Mouse (Mus musculus) hindbrain, postnatal 0 days (tissue): ENCODE measurements at regions not wholly inside any gene's neighbourhood (a gene's known extent, or its start where the extent isn't known, plus 50 kb on each side); places are given as distances from the start of the nearest gene placed in this dataset.

Experiments used
- ATAC-seq: fragments of 200-750 bp; cut with Nextera tagmentation; 2 replicates; pipeline ENCODE4 v1.8.0; 2017; ENCODE audit warnings: mild to moderate bottlenecking, moderate TSS enrichment, moderate library complexity
- DNase-seq: peaks from one replicate; pipeline ENCODE4 v3.0.0-alpha.2; 2015; ENCODE audit warnings: low spot score
- H3K27ac ChIP-seq: fragments of 300-500 bp; sonication (generic); 2 replicates; pipeline ENCODE4 v1.5.1; 2014; ENCODE audit warnings: mild to moderate bottlenecking
- H3K27me3 ChIP-seq: fragments of 300-500 bp; sonication (generic); 2 replicates; pipeline ENCODE4 v1.6.1; 2014; ENCODE audit warnings: low read length, mixed read lengths; ENCODE audit not compliant: insufficient read depth
- H3K36me3 ChIP-seq: fragments of 300-500 bp; sonication (generic); 2 replicates; pipeline ENCODE4 v1.6.1; 2014; ENCODE audit warnings: low read length, mixed read lengths; ENCODE audit not compliant: insufficient read depth
- H3K4me1 ChIP-seq: fragments of 300-500 bp; sonication (generic); 2 replicates; pipeline ENCODE4 v1.6.1; 2014; ENCODE audit warnings: antibody characterized with exemption, low read length, mixed read lengths; ENCODE audit not compliant: insufficient read depth
- H3K4me2 ChIP-seq: fragments of 300-500 bp; sonication (generic); 2 replicates; pipeline ENCODE4 v1.6.1; 2014; ENCODE audit warnings: low read depth, mild to moderate bottlenecking, low read length, moderate library complexity, mixed read lengths
- H3K4me3 ChIP-seq: fragments of 300-500 bp; sonication (generic); 2 replicates; pipeline ENCODE4 v1.5.1; 2014; ENCODE audit warnings: low read length
- H3K9ac ChIP-seq: fragments of 300-500 bp; sonication (generic); replicated peaks from 2 replicates; pipeline ENCODE4 v1.6.1; 2014; ENCODE audit warnings: mild to moderate bottlenecking, low read length, moderate library complexity, mixed read lengths
- H3K9me3 ChIP-seq: fragments of 300-500 bp; sonication (generic); 2 replicates; pipeline ENCODE4 v1.6.1; 2016; ENCODE audit warnings: low read length, mixed read lengths
- CTCF ChIP-seq: IDR thresholded peaks from 2 replicates; pipeline ENCODE4 v1.5.1; 2016; ENCODE audit warnings: antibody characterized with exemption, control low read depth, low read depth
- WGBS: fragments of 180-500 bp; shearing (Covaris S2); extraction: QIAGEN DNeasy Blood & Tissue Kit; methylation state at CpG from one replicate; pipeline ENCODE4 v1.1.7; 2014; 5-methylcytosine and 5-hydroxymethylcytosine counted together

DNA sequence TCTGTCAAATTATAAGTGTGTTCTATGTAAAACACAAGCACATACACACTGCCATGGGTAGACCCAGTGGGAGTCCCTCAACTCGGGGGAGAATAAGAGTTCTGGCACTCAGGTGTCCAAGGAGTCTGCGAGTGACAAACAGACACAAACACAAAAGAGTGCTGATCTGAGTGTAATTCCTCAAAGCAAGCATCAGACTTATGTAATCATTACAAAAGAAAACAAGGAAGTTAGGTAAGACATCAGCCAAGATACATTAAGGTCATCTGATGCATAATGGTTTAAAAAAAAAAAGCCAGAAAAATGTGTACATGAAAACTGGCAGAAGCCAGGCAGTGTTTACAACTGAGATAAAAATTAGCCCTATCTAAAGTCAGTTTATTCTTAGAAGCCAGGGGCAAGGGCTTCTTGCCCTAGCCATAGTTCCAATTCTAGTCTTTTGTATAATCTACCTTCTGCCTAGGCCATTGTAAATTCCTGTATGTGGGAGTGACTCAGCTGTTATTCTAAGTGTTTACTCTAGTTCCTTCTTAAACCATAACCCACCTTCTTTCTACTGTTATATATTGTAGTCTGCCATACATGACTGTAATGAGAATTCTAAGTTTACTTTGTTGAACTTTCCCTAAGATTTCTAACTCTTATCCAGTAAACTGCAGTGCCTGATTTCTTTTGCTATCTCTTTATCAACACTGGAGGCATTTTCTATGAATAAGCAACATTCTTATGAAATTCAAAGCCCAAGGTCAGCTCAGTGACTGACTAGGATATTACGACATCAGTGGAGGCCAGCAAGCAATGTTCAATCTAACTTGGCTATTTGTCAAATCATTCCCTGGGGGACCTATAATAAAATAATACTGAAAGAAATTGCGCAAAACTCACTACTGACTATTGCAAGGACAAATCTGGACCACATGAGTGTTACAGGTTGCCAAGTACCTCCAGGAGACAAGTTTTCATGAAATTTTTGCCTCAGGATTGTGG, 178.1 kb upstream of the Brinp3 start:
- Histone ChIP-seq H3K4me1 (no peaks in the 10 kb centered on the region), H3K36me3 (no peaks in the 10 kb centered on the region), H3K9me3 (no peaks in the 10 kb centered on the region)

DNA sequence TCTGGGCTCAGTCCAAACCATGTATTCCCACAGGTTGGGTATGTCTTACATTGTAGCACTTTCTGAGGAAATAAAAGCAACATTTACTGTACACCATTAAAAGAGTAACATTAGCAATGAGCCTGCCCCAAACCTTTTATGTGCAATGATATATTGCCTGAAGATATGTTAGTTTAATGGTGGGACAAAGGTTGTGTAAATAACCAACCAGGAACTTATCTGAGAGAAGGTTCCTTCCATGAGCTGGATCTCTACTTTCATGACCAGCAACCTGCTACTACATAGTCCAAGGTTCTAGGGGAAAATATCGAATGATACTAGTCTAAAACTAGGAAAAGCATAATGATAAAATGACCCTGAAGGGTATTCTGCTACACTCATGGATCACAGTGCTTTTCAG, 172.5 kb upstream of the Brinp3 start:
- H3K4me1 ChIP-seq, result no peaks in the 10 kb centered on the region
- H3K27ac ChIP-seq, result no peak overlapping the region
- ATAC-seq (no peak), DNase-seq (no peak)
- no peak overlapping the region for H3K4me2 ChIP-seq
- no peak overlapping the region for H3K4me3 ChIP-seq
- WGBS, result 75% methylated on average over 1 of the region's 1 CpGs
- no peaks in the 10 kb centered on the region for H3K27me3 ChIP-seq
- H3K9me3 ChIP-seq, result no peaks in the 10 kb centered on the region
- H3K36me3 ChIP-seq, result no peaks in the 10 kb centered on the region
- TF ChIP-seq CTCF, result no peak
- H3K9ac ChIP-seq, result no peak overlapping the region

More for the DNA sequence above, 178.1 kb upstream of the Brinp3 start:
- WGBS, result 81% methylated on average over 4 of the region's 4 CpGs
- no peaks in the 10 kb centered on the region for H3K27me3 ChIP-seq
- no peak overlapping the region for H3K4me2 ChIP-seq
- no peak for TF ChIP-seq CTCF
- no peak for DNase-seq
- H3K9ac ChIP-seq, result no peak overlapping the region
- no peak overlapping the region for H3K4me3 ChIP-seq
- ATAC-seq, result no peak
- no peak overlapping the region for H3K27ac ChIP-seq

DNA sequence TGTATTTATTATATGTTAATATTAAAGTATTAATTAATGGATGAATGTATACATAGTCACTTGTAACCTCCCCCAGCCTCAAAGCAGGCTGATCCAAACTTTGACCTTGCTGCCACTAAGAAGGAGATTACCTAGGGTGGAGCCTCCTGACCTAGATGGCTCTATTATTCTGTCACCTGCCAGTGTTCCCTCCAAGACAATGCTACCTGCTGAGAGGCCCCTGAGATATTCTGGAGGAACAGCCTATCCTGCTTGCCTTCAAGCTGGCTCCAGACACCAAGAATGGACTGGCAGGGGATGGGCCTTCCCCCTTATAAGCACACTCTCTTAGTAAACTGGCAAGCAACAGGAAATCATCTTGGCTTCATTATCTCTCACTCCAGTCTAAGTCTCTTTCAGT, 171.7 kb upstream of the Brinp3 start:
- H3K27me3 ChIP-seq, result no peaks in the 10 kb centered on the region
- H3K9ac ChIP-seq, result no peak overlapping the region
- H3K27ac ChIP-seq, result no peak overlapping the region
- H3K9me3 ChIP-seq, result no peaks in the 10 kb centered on the region
- TF ChIP-seq CTCF, result no peak
- H3K4me3 ChIP-seq, result no peak overlapping the region
- no peaks in the 10 kb centered on the region for H3K4me1 ChIP-seq
- H3K36me3 ChIP-seq, result no peaks in the 10 kb centered on the region
- no peak overlapping the region for H3K4me2 ChIP-seq
- DNase-seq, result no peak
- ATAC-seq, result no peak

GRCm38 (mm10) chr1:146337049-146337448, 157.5 kb upstream of the Brinp3 start:
- Histone ChIP-seq H3K4me3 (no peak overlapping the region), H3K4me1 (no peaks in the 10 kb centered on the region), H3K4me2 (no peak overlapping the region), H3K9ac (no peak overlapping the region), H3K27ac (no peak overlapping the region), H3K27me3 (no peaks in the 10 kb centered on the region), H3K36me3 (no peaks in the 10 kb centered on the region), H3K9me3 (no peaks in the 10 kb centered on the region)
- DNase-seq (no peak), ATAC-seq (no peak)
- 83% methylated on average over 2 of the region's 2 CpGs for WGBS
- no peak for TF ChIP-seq CTCF

DNA sequence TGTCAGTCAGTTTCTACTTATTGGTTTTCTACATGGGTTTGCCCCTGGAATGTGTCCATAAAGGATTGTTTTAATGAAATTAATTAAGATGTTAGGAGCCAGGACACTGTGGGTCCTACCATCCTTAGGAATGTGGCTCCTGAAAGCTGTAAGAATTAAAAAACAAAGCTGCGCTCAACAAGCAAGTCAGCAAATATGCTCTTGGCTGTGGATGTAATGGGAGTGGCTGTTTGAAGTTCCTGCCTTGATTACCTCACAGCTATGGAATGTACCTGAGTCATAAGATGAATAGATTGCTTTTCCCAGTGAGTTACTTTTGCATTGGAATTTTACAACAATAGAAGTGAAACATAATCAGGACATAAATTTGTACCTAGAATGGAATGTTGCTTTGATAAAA, 137.6 kb upstream of the Brinp3 start:
- no peaks in the 10 kb centered on the region for H3K4me1 ChIP-seq
- H3K4me2 ChIP-seq, result no peak overlapping the region
- no peaks in the 10 kb centered on the region for H3K9me3 ChIP-seq
- WGBS, result 90% methylated on average over 1 of the region's 1 CpGs
- ATAC-seq (no peak), DNase-seq (no peak)
- H3K36me3 ChIP-seq, result no peaks in the 10 kb centered on the region
- TF ChIP-seq CTCF, result no peak
- H3K27ac ChIP-seq, result no peak overlapping the region
- no peaks in the 10 kb centered on the region for H3K27me3 ChIP-seq
- H3K9ac ChIP-seq, result no peak overlapping the region
- no peak overlapping the region for H3K4me3 ChIP-seq

GRCm38 (mm10) chr1:146358301-146358700, 136.3 kb upstream of the Brinp3 start:
- Histone ChIP-seq H3K4me2 (no peak overlapping the region), H3K27ac (no peak overlapping the region), H3K9ac (no peak overlapping the region), H3K9me3 (no peaks in the 10 kb centered on the region), H3K4me1 (no peaks in the 10 kb centered on the region), H3K27me3 (no peaks in the 10 kb centered on the region), H3K4me3 (no peak overlapping the region), H3K36me3 (no peaks in the 10 kb centered on the region)
- TF ChIP-seq CTCF, result no peak
- no peak for DNase-seq
- no peak for ATAC-seq

DNA sequence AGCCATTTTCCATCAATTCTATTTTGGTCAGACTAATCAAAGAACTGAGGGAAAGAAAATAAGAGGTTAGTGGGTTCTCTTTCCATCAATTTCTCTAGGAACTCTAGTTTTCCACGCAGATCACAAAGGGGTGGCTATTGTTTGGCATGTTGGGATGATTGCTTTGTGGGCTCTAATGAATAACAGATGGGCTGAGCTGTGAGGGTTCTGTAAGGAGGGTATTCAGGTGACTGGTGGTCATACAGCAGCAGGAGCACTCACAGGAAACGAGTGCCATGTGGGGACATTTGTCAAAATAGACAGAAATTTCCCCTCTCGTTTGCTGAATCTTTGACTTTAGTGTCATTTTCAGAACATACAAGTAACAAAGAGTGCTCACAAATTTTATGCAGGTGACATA, 134.9 kb upstream of the Brinp3 start:
- 31% methylated on average over 3 of the region's 3 CpGs for WGBS
- Histone ChIP-seq H3K9ac (no peak overlapping the region), H3K27ac (no peak overlapping the region), H3K4me3 (no peak overlapping the region), H3K27me3 (no peaks in the 10 kb centered on the region), H3K4me2 (no peak overlapping the region), H3K9me3 (no peaks in the 10 kb centered on the region), H3K4me1 (no peaks in the 10 kb centered on the region), H3K36me3 (no peaks in the 10 kb centered on the region)
- ATAC-seq (no peak), DNase-seq (no peak)
- no peak for TF ChIP-seq CTCF
